Comparison of ENCODE assay signal across 8 mouse cellular contexts in genomic region chr19:42170025-42170969, GRCm38 (mm10). TPM values are rescaled to one million over a fixed set of nuclear protein-coding genes. Genes with fewer than 3 reads are reported as not detected.
DNase-seq lines count a peak whose midpoint lies in the region; ATAC-seq and TF ChIP-seq lines count a peak whose summit lies in the region.

No protein-coding gene starts in this region.

- peak overlapping the region; percentile 87 for H3K4me2 ChIP-seq in CH12.LX (ENCODE audit: insufficient read depth, low read depth, poor library complexity, severe bottlenecking)
- peak overlapping the region; percentile 81 for H3K4me2 ChIP-seq in forebrain, embryonic 11.5 days (ENCODE audit: low read depth, low read length, severe bottlenecking)
- H3K4me2 ChIP-seq in heart, postnatal 0 days (ENCODE audit: low read depth, low read length) = peak overlapping the region; percentile 83
- H3K4me2 ChIP-seq in liver, embryonic 16.5 days (ENCODE audit: low read depth, low read length) = peak overlapping the region; percentile 72
- H3K4me2 ChIP-seq in neural tube, embryonic 13.5 days = peak overlapping the region; percentile 93

- H3K27me3 ChIP-seq in CH12.LX (replicated peaks) = peaks cover 27% of the 10 kb centered on the region
- no peaks in the 10 kb centered on the region; the same call in 1 of the 2 replicates for H3K27me3 ChIP-seq in forebrain, embryonic 11.5 days (ENCODE audit: control insufficient read depth, insufficient read depth, low read length)
- H3K27me3 ChIP-seq in heart, postnatal 0 days (ENCODE audit: control insufficient read depth, insufficient read depth, low read length) = peaks cover 16% of the 10 kb centered on the region; the same call in 1 of the 2 replicates
- H3K27me3 ChIP-seq in liver, embryonic 16.5 days (ENCODE audit: control insufficient read depth, insufficient read depth, low read depth, low read length) = no peaks in the 10 kb centered on the region
- peaks cover 26% of the 10 kb centered on the region for H3K27me3 ChIP-seq in neural tube, embryonic 13.5 days
- H3K27me3 ChIP-seq in testis, adult 2 months (ENCODE audit: control insufficient read depth, insufficient read depth, low read length) = no peaks in the 10 kb centered on the region

- WGBS in forebrain, embryonic 11.5 days = 2% methylated on average over 52 of the region's 56 CpGs
- 2% methylated on average over 56 of the region's 56 CpGs for WGBS in heart, postnatal 0 days
- under 1% methylated on average over 56 of the region's 56 CpGs for WGBS in liver, embryonic 16.5 days (ENCODE audit: insufficient replicate concordance)
- WGBS in neural tube, embryonic 13.5 days = 1% methylated on average over 56 of the region's 56 CpGs

- dilution Hi-C loops in CH12.LX (cut with MboI; ENCODE audit: extremely low pct_ligation_motif_present, extremely low pct_unique_long_range_greater_than_20kb, low sequenced_read_pairs) = no loop called here

- peak in 1 of 2 experiments; percentile 15; a peak in 2 of 4 replicates for TF ChIP-seq CTCF in CH12.LX (conservative IDR thresholded peaks at IDR 0.05 in 1 of 2, IDR thresholded peaks at IDR 0.05 in 1 of 2; ENCODE audit: low read depth in 2 of 2, low read length in 2 of 2)
- TF ChIP-seq CTCF in heart, postnatal 0 days (IDR thresholded peaks at IDR 0.05; ENCODE audit: low read depth) = no peak
- no peak for TF ChIP-seq CTCF in testis, adult 2 months (IDR thresholded peaks at IDR 0.05; ENCODE audit: control insufficient read depth, insufficient read depth, insufficient replicate concordance, low read depth, low read length)

- DNase-seq in CH12.LX (ENCODE audit: extremely low read depth) = peak; percentile 95
- DNase-seq in c-Kit-positive CD71-positive TER-119-negative erythroid progenitor cells, embryonic 14.5 days (ENCODE audit: low read depth) = peak; percentile 90
- peak; percentile 96 for DNase-seq in forebrain, embryonic 11.5 days (ENCODE audit: low spot score)
- DNase-seq in heart, postnatal 0 days (ENCODE audit: low spot score) = peak; percentile 90
- peak; percentile 94 to 96 for DNase-seq in kidney, postnatal 4 days

- no peak overlapping the region for H3K27ac ChIP-seq in CH12.LX (ENCODE audit: insufficient read depth, low read depth)
- H3K27ac ChIP-seq in forebrain, embryonic 11.5 days (ENCODE audit: low read depth, low read length) = no peak overlapping the region
- H3K27ac ChIP-seq in heart, postnatal 0 days (ENCODE audit: low read depth) = peak overlapping the region; percentile 67
- peak overlapping the region; percentile 68 for H3K27ac ChIP-seq in liver, embryonic 16.5 days (ENCODE audit: low read length)
- H3K27ac ChIP-seq in neural tube, embryonic 13.5 days (replicated peaks) = peak overlapping the region; percentile 75
- peak overlapping the region; percentile 76 for H3K27ac ChIP-seq in testis, adult 2 months (ENCODE audit: control insufficient read depth, insufficient read depth, low read depth, low read length)

- H3K79me2 ChIP-seq in CH12.LX (replicated peaks; ENCODE audit: control insufficient read depth, extremely low read depth, insufficient read depth, poor library complexity, severe bottlenecking) = peaks cover 13% of the 10 kb centered on the region

- peaks cover 0 to 17% of the 10 kb centered on the region in 2 experiments for H3K36me3 ChIP-seq in CH12.LX (replicated peaks in 1 of 2; ENCODE audit: control insufficient read depth in 1 of 2, insufficient read depth in 1 of 2, low read length in 1 of 2)
- H3K36me3 ChIP-seq in forebrain, embryonic 11.5 days (ENCODE audit: control insufficient read depth, insufficient read depth, low read length) = no peaks in the 10 kb centered on the region
- H3K36me3 ChIP-seq in heart, postnatal 0 days (replicated peaks; ENCODE audit: control insufficient read depth, insufficient read depth, low read length) = no peaks in the 10 kb centered on the region
- no peaks in the 10 kb centered on the region for H3K36me3 ChIP-seq in liver, embryonic 16.5 days (ENCODE audit: control insufficient read depth, insufficient read depth)
- H3K36me3 ChIP-seq in neural tube, embryonic 13.5 days = no peaks in the 10 kb centered on the region
- no peaks in the 10 kb centered on the region for H3K36me3 ChIP-seq in testis, adult 2 months (ENCODE audit: control insufficient read depth, insufficient read depth, low read length)

- TF ChIP-seq EP300 in CH12.LX (IDR thresholded peaks at IDR 0.05; ENCODE audit: low read length) = no peak
- TF ChIP-seq EP300 in heart, postnatal 0 days (IDR thresholded peaks at IDR 0.05; ENCODE audit: low read depth) = no peak

- H3K4me3 ChIP-seq in CH12.LX (replicated peaks in 1 of 3; ENCODE audit: low read depth in 2 of 3, low read length in 2 of 3, poor library complexity in 1 of 3) = peak overlapping the region; percentile 71 to 94 (median 83)
- peak overlapping the region; percentile 60 for H3K4me3 ChIP-seq in forebrain, embryonic 11.5 days (ENCODE audit: low read depth, low read length)
- H3K4me3 ChIP-seq in heart, postnatal 0 days (ENCODE audit: low read depth, low read length) = peak overlapping the region; percentile 87
- H3K4me3 ChIP-seq in liver, embryonic 16.5 days (ENCODE audit: low read depth, low read length) = peak overlapping the region; percentile 80
- peak overlapping the region; percentile 93 for H3K4me3 ChIP-seq in neural tube, embryonic 13.5 days
- peak overlapping the region; percentile 94 for H3K4me3 ChIP-seq in testis, adult 2 months (ENCODE audit: control insufficient read depth, low read depth, low read length)

- no peaks in the 10 kb centered on the region for H3K9me3 ChIP-seq in CH12.LX (replicated peaks; ENCODE audit: low read length)
- no peaks in the 10 kb centered on the region for H3K9me3 ChIP-seq in forebrain, embryonic 11.5 days (ENCODE audit: control insufficient read depth, low read length)
- no peaks in the 10 kb centered on the region for H3K9me3 ChIP-seq in heart, postnatal 0 days (replicated peaks; ENCODE audit: control insufficient read depth, low read length)
- no peaks in the 10 kb centered on the region for H3K9me3 ChIP-seq in liver, embryonic 16.5 days (replicated peaks; ENCODE audit: control insufficient read depth, low read length)
- no peaks in the 10 kb centered on the region for H3K9me3 ChIP-seq in neural tube, embryonic 13.5 days

- peaks cover 6 to 25% of the 10 kb centered on the region in 2 experiments for H3K4me1 ChIP-seq in CH12.LX (ENCODE audit: control insufficient read depth in 1 of 2, insufficient read depth in 2 of 2)
- peaks cover 5% of the 10 kb centered on the region; the same call in 1 of the 2 replicates for H3K4me1 ChIP-seq in forebrain, embryonic 11.5 days (replicated peaks; ENCODE audit: control insufficient read depth, insufficient read depth, low read length)
- peaks cover 11% of the 10 kb centered on the region for H3K4me1 ChIP-seq in heart, postnatal 0 days (ENCODE audit: control insufficient read depth, insufficient read depth)
- H3K4me1 ChIP-seq in liver, embryonic 16.5 days (ENCODE audit: control insufficient read depth, low read depth, low read length) = peaks cover 21% of the 10 kb centered on the region
- peaks cover 50% of the 10 kb centered on the region for H3K4me1 ChIP-seq in neural tube, embryonic 13.5 days (replicated peaks)
- H3K4me1 ChIP-seq in testis, adult 2 months (ENCODE audit: control insufficient read depth, insufficient read depth, low read length) = peaks cover 13% of the 10 kb centered on the region

- H3K9ac ChIP-seq in CH12.LX (ENCODE audit: insufficient read depth, low read depth) = peak overlapping the region; percentile 80
- H3K9ac ChIP-seq in forebrain, embryonic 11.5 days (ENCODE audit: low read length) = peak overlapping the region; percentile 57
- H3K9ac ChIP-seq in heart, postnatal 0 days (replicated peaks; ENCODE audit: low read depth, low read length) = peak overlapping the region; percentile 82
- H3K9ac ChIP-seq in liver, embryonic 16.5 days (ENCODE audit: low read depth, low read length) = peak overlapping the region; percentile 86
- peak overlapping the region; percentile 94 for H3K9ac ChIP-seq in neural tube, embryonic 13.5 days

- peak; percentile 92 for ATAC-seq in forebrain, embryonic 11.5 days (replicated peaks; ENCODE audit: low FRiP score)
- ATAC-seq in heart, postnatal 0 days (ENCODE audit: insufficient read depth, low read depth) = peak; percentile 96
- peak; percentile 94 for ATAC-seq in liver, embryonic 16.5 days (ENCODE audit: low read depth)
- peak; percentile 90 for ATAC-seq in neural tube, embryonic 13.5 days (ENCODE audit: low read depth)

- TF ChIP-seq RAD21 in CH12.LX (IDR thresholded peaks at IDR 0.05; ENCODE audit: low read depth, low read length) = no peak

- in situ Hi-C loops in CH12.LX (cut with MboI; ENCODE audit: low pct_ligation_motif_present, low pct_unique_long_range_greater_than_20kb, low sequenced_read_pairs) = no loop called here

- peak; percentile 83 for TF ChIP-seq POLR2A in CH12.LX (IDR thresholded peaks at IDR 0.05; ENCODE audit: low read depth, low read length)
- TF ChIP-seq POLR2A in testis, adult 2 months (IDR thresholded peaks at IDR 0.05; ENCODE audit: control insufficient read depth, low read depth, low read length) = peak; percentile 91

RNA-seq across cellular contexts. Expression of gene Zfyve27, which starts 6.5 kb away (rescaled TPM):
- total RNA-seq in CH12.LX (2012; rRNA removed) (14.6 and 16.2 TPM in 2 replicates), CH12.LX (2014; rRNA removed) (11.3 and 11.4 TPM in 2 replicates)
- polyA plus RNA-seq in CH12.LX (2012; ENCODE audit: insufficient read length, low read depth) = 18.3 and 19.2 TPM in 2 replicates
- 22.4 and 23.1 TPM in 2 replicates for polyA plus RNA-seq in forebrain, embryonic 11.5 days (2014; fragmentation: Nextera tagmentation; extraction: Ambion mirVana)
- 20.4 and 27.2 TPM in 2 replicates for total RNA-seq in heart, postnatal 0 days (2014; rRNA removed; ENCODE audit: low replicate concordance)
- 16.2 and 18.3 TPM in 2 replicates for polyA plus RNA-seq in heart, postnatal 0 days (2015; fragmentation: Nextera tagmentation; extraction: Ambion mirVana)
- polyA plus RNA-seq in liver, embryonic 16.5 days (2015; fragmentation: Nextera tagmentation; extraction: Ambion mirVana) = 8.5 and 9.9 TPM in 2 replicates
- 62.0 and 65.1 TPM in 2 replicates for polyA plus RNA-seq in neural tube, embryonic 13.5 days (2015; fragmentation: Nextera tagmentation; extraction: Ambion mirVana)
- polyA plus RNA-seq in testis, adult 2 months (2012; rRNA removed) = 57.8 and 60.3 TPM in 2 replicates

RNA-seq across cellular contexts. Expression of gene Marveld1, which starts 23.1 kb away (rescaled TPM):
- total RNA-seq in CH12.LX (2012; rRNA removed) (not detected in 2 replicates), CH12.LX (2014; rRNA removed) (not detected in 2 replicates)
- 0.07 TPM in 1 of 2 replicates, not detected in the other for polyA plus RNA-seq in CH12.LX (2012; ENCODE audit: insufficient read length, low read depth)
- polyA plus RNA-seq in forebrain, embryonic 11.5 days (2014; fragmentation: Nextera tagmentation; extraction: Ambion mirVana) = 8.7 and 9.7 TPM in 2 replicates
- 35.0 and 44.6 TPM in 2 replicates for total RNA-seq in heart, postnatal 0 days (2014; rRNA removed; ENCODE audit: low replicate concordance)
- polyA plus RNA-seq in heart, postnatal 0 days (2015; fragmentation: Nextera tagmentation; extraction: Ambion mirVana) = 7.2 and 8.6 TPM in 2 replicates
- polyA plus RNA-seq in liver, embryonic 16.5 days (2015; fragmentation: Nextera tagmentation; extraction: Ambion mirVana) = 2.0 TPM in 2 replicates
- polyA plus RNA-seq in neural tube, embryonic 13.5 days (2015; fragmentation: Nextera tagmentation; extraction: Ambion mirVana) = 3.2 and 4.1 TPM in 2 replicates
- polyA plus RNA-seq in testis, adult 2 months (2012; rRNA removed) = 5.5 and 5.9 TPM in 2 replicates

RNA-seq across cellular contexts. Expression of gene Sfrp5, which starts 31.8 kb away (rescaled TPM):
- total RNA-seq in CH12.LX (2012; rRNA removed) (not detected in 2 replicates), CH12.LX (2014; rRNA removed) (not detected in 2 replicates)
- polyA plus RNA-seq in CH12.LX (2012; ENCODE audit: insufficient read length, low read depth) = not detected in 2 replicates
- polyA plus RNA-seq in forebrain, embryonic 11.5 days (2014; fragmentation: Nextera tagmentation; extraction: Ambion mirVana) = 0.09 and 0.19 TPM in 2 replicates
- 2.3 and 4.9 TPM in 2 replicates for total RNA-seq in heart, postnatal 0 days (2014; rRNA removed; ENCODE audit: low replicate concordance)
- 1.7 and 1.8 TPM in 2 replicates for polyA plus RNA-seq in heart, postnatal 0 days (2015; fragmentation: Nextera tagmentation; extraction: Ambion mirVana)
- 0.37 TPM in 1 of 2 replicates, not detected in the other for polyA plus RNA-seq in liver, embryonic 16.5 days (2015; fragmentation: Nextera tagmentation; extraction: Ambion mirVana)
- 20.0 and 26.8 TPM in 2 replicates for polyA plus RNA-seq in neural tube, embryonic 13.5 days (2015; fragmentation: Nextera tagmentation; extraction: Ambion mirVana)
- 0.10 TPM in 1 of 2 replicates, not detected in the other for polyA plus RNA-seq in testis, adult 2 months (2012; rRNA removed)

RNA-seq across cellular contexts. Expression of gene Avpi1, which starts 41.4 kb away (rescaled TPM):
- total RNA-seq in CH12.LX (2012; rRNA removed) (7.7 and 9.3 TPM in 2 replicates), CH12.LX (2014; rRNA removed) (8.1 and 9.0 TPM in 2 replicates)
- 5.9 and 6.5 TPM in 2 replicates for polyA plus RNA-seq in CH12.LX (2012; ENCODE audit: insufficient read length, low read depth)
- polyA plus RNA-seq in forebrain, embryonic 11.5 days (2014; fragmentation: Nextera tagmentation; extraction: Ambion mirVana) = 15.6 and 16.3 TPM in 2 replicates
- 39.9 and 52.6 TPM in 2 replicates for total RNA-seq in heart, postnatal 0 days (2014; rRNA removed; ENCODE audit: low replicate concordance)
- polyA plus RNA-seq in heart, postnatal 0 days (2015; fragmentation: Nextera tagmentation; extraction: Ambion mirVana) = 43.0 and 46.0 TPM in 2 replicates
- 22.5 and 24.8 TPM in 2 replicates for polyA plus RNA-seq in liver, embryonic 16.5 days (2015; fragmentation: Nextera tagmentation; extraction: Ambion mirVana)
- polyA plus RNA-seq in neural tube, embryonic 13.5 days (2015; fragmentation: Nextera tagmentation; extraction: Ambion mirVana) = 9.1 and 9.7 TPM in 2 replicates
- polyA plus RNA-seq in testis, adult 2 months (2012; rRNA removed) = 8.4 and 10.8 TPM in 2 replicates

Comparison
In these comparisons a context has a peak if more than half of its experiments do, and no peak if none do; other contexts are left out.
1. H3K27ac ChIP-seq: peak in heart, postnatal 0 days (single experiment), liver, embryonic 16.5 days (single experiment), neural tube, embryonic 13.5 days (single experiment) and testis, adult 2 months (single experiment); none in CH12.LX (single experiment) and forebrain, embryonic 11.5 days (single experiment).
2. Peak in every context shown above with its lines, with median percentiles within 50 percentile points of each other: DNase-seq, H3K4me2 ChIP-seq, H3K4me3 ChIP-seq, H3K9ac ChIP-seq and ATAC-seq.